Comparison of ENCODE assay signal across 8 mouse cellular contexts in the genomic region with DNA sequence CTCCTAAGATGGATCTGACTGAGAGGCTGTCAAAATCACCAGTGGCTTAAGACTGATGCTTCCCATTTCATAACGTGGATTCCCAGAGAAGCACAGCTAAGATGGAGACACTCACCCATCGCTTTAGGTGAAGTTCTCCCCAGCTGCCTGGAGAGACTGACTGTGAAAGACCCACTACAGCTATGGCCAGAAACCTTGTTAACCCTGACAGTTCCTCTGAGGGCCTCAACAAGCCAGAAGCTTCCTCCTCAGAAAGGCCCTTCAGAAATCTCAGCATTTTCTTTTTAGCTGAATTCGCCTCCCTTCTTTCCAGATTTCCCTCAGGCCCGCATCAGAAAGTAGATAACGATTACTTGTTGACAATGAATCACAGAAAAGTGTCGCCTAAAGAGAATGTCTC. TPM values are rescaled to one million over a fixed set of nuclear protein-coding genes. Genes with fewer than 3 reads are reported as not detected.
DNase-seq lines count a peak whose midpoint lies in the region; ATAC-seq and TF ChIP-seq lines count a peak whose summit lies in the region.

No protein-coding gene starts in this region.

- peak overlapping the region; percentile 87 for H3K4me2 ChIP-seq in heart, embryonic 13.5 days
- peak overlapping the region; percentile 69 for H3K4me2 ChIP-seq in CH12.LX (ENCODE audit: insufficient read depth, low read depth, poor library complexity, severe bottlenecking)
- peak overlapping the region; percentile 22 for H3K4me2 ChIP-seq in forebrain, embryonic 15.5 days (replicated peaks)
- peak overlapping the region; percentile 93 for H3K4me2 ChIP-seq in liver, embryonic 14.5 days (ENCODE audit: low read depth)

- H3K9me3 ChIP-seq in heart, embryonic 13.5 days: no peaks in the 10 kb centered on the region
- H3K9me3 ChIP-seq in CH12.LX (replicated peaks; ENCODE audit: low read length): no peaks in the 10 kb centered on the region
- no peaks in the 10 kb centered on the region for H3K9me3 ChIP-seq in forebrain, embryonic 15.5 days
- H3K9me3 ChIP-seq in liver, embryonic 14.5 days (ENCODE audit: control insufficient read depth, low read length): no peaks in the 10 kb centered on the region

- H3K4me1 ChIP-seq in heart, embryonic 13.5 days: peaks cover 25% of the 10 kb centered on the region
- peaks cover 10 to 52% of the 10 kb centered on the region in 2 experiments; a peak in 3 of 4 replicates for H3K4me1 ChIP-seq in CH12.LX (ENCODE audit: control insufficient read depth in 1 of 2, insufficient read depth in 2 of 2)
- peaks cover 16% of the 10 kb centered on the region for H3K4me1 ChIP-seq in forebrain, embryonic 15.5 days
- H3K4me1 ChIP-seq in liver, embryonic 14.5 days (replicated peaks; ENCODE audit: control insufficient read depth in 2 of 2, insufficient read depth in 2 of 2, low read length in 1 of 2): peaks cover 0 to 19% of the 10 kb centered on the region in 2 experiments

- ATAC-seq in heart, embryonic 13.5 days (ENCODE audit: extremely low read depth, insufficient number of reproducible peaks, low FRiP score, low TSS enrichment): no peak
- ATAC-seq in forebrain, embryonic 15.5 days (replicated peaks): no peak
- ATAC-seq in liver, embryonic 14.5 days (ENCODE audit: insufficient read depth): no peak

- H3K4me3 ChIP-seq in heart, embryonic 13.5 days: peak overlapping the region; percentile 96
- H3K4me3 ChIP-seq in CH12.LX (replicated peaks in 1 of 3; ENCODE audit: low read depth in 2 of 3, low read length in 2 of 3, poor library complexity in 1 of 3): peak overlapping the region; percentile 30 to 89 (median 42)
- H3K4me3 ChIP-seq in forebrain, embryonic 15.5 days: peak overlapping the region; percentile 66
- H3K4me3 ChIP-seq in liver, embryonic 14.5 days (ENCODE audit: insufficient read depth in 1 of 2, low read depth in 2 of 2, low read length in 2 of 2): no peak overlapping the region

- in situ Hi-C loops in CH12.LX (cut with MboI; ENCODE audit: low pct_ligation_motif_present, low pct_unique_long_range_greater_than_20kb, low sequenced_read_pairs): no loop called here

- TF ChIP-seq CTCF in CH12.LX (conservative IDR thresholded peaks at IDR 0.05 in 1 of 2, IDR thresholded peaks at IDR 0.05 in 1 of 2; ENCODE audit: low read depth in 2 of 2, low read length in 2 of 2): no peak
- TF ChIP-seq CTCF in liver, embryonic 14.5 days (IDR thresholded peaks at IDR 0.05; ENCODE audit: low read depth): no peak

- H3K9ac ChIP-seq in heart, embryonic 13.5 days: peak overlapping the region; percentile 33; the same call in 1 of the 2 replicates
- peak overlapping the region; percentile 87 for H3K9ac ChIP-seq in CH12.LX (ENCODE audit: insufficient read depth, low read depth)
- no peak overlapping the region for H3K9ac ChIP-seq in forebrain, embryonic 15.5 days (replicated peaks)
- peak overlapping the region; percentile 18; the same call in 1 of the 2 replicates for H3K9ac ChIP-seq in liver, embryonic 14.5 days (replicated peaks)

- TF ChIP-seq RAD21 in CH12.LX (IDR thresholded peaks at IDR 0.05; ENCODE audit: low read depth, low read length): no peak

- no peaks in the 10 kb centered on the region for H3K27me3 ChIP-seq in heart, embryonic 13.5 days (replicated peaks)
- no peaks in the 10 kb centered on the region for H3K27me3 ChIP-seq in CH12.LX (replicated peaks)
- H3K27me3 ChIP-seq in forebrain, embryonic 15.5 days: no peaks in the 10 kb centered on the region
- no peaks in the 10 kb centered on the region for H3K27me3 ChIP-seq in liver, embryonic 14.5 days (ENCODE audit: control insufficient read depth, insufficient read depth, low read length)

- 32% methylated on average over 6 of the region's 6 CpGs for WGBS in heart, embryonic 13.5 days
- 38% methylated on average over 6 of the region's 6 CpGs for WGBS in forebrain, embryonic 15.5 days
- 35% methylated on average over 6 of the region's 6 CpGs for WGBS in liver, embryonic 14.5 days (ENCODE audit: insufficient replicate concordance)

- TF ChIP-seq POLR2A in CH12.LX (IDR thresholded peaks at IDR 0.05; ENCODE audit: low read depth, low read length): no peak

- 0 out of 2 replicates have a peak overlapping the region, but pooled peaks have one; percentile 33 for H3K27ac ChIP-seq in heart, embryonic 13.5 days (replicated peaks)
- H3K27ac ChIP-seq in CH12.LX (ENCODE audit: insufficient read depth, low read depth): no peak overlapping the region
- H3K27ac ChIP-seq in forebrain, embryonic 15.5 days (replicated peaks): no peak overlapping the region
- no peak overlapping the region for H3K27ac ChIP-seq in liver, embryonic 14.5 days

- H3K79me2 ChIP-seq in CH12.LX (replicated peaks; ENCODE audit: control insufficient read depth, extremely low read depth, insufficient read depth, poor library complexity, severe bottlenecking): no peaks in the 10 kb centered on the region

- TF ChIP-seq EP300 in CH12.LX (IDR thresholded peaks at IDR 0.05; ENCODE audit: low read length): no peak
- TF ChIP-seq EP300 in liver, embryonic 14.5 days (IDR thresholded peaks at IDR 0.05; ENCODE audit: low read depth): no peak

- dilution Hi-C loops in CH12.LX (cut with MboI; ENCODE audit: extremely low pct_ligation_motif_present, extremely low pct_unique_long_range_greater_than_20kb, low sequenced_read_pairs): no loop called here

- H3K36me3 ChIP-seq in heart, embryonic 13.5 days: no peaks in the 10 kb centered on the region
- peaks cover 0 to 7% of the 10 kb centered on the region in 2 experiments for H3K36me3 ChIP-seq in CH12.LX (replicated peaks in 1 of 2; ENCODE audit: control insufficient read depth in 1 of 2, insufficient read depth in 1 of 2, low read length in 1 of 2)
- H3K36me3 ChIP-seq in forebrain, embryonic 15.5 days: no peaks in the 10 kb centered on the region
- H3K36me3 ChIP-seq in liver, embryonic 14.5 days (replicated peaks; ENCODE audit: control insufficient read depth, insufficient read depth, low read depth): no peaks in the 10 kb centered on the region

- no peak for DNase-seq in heart, postnatal 4 days
- peak; percentile 23 for DNase-seq in CH12.LX (ENCODE audit: extremely low read depth)
- DNase-seq in liver, embryonic 14.5 days (ENCODE audit: low read depth in 3 of 3, low spot score in 3 of 3): no peak
- no peak for DNase-seq in frontal cortex, postnatal 10 days (ENCODE audit: low spot score in 2 of 2)
- no peak for DNase-seq in cerebellum, adult 11 months
- DNase-seq in natural killer cell, adult 2 months (ENCODE audit: low spot score in 2 of 2): no peak

TF ChIP-seq in CH12.LX, 34 proteins besides CTCF, POLR2A, EP300 and RAD21:
- TF ChIP-seq JUN (IDR thresholded peaks at IDR 0.05; ENCODE audit: insufficient read depth, low read depth, low read length): no peak
- TF ChIP-seq MYC (IDR thresholded peaks at IDR 0.05; ENCODE audit: low read depth, low read length): no peak

RNA-seq across cellular contexts. Expression of gene Eri3, which starts 0.6 kb away (rescaled TPM):
- polyA plus RNA-seq in heart, embryonic 13.5 days (2015; fragmentation: Nextera tagmentation; extraction: Ambion mirVana): 102 and 108 TPM in 2 replicates
- 10 to 100 TPM; 81.4 to 92.0 TPM for total RNA-seq in heart, postnatal 4 days (2021)
- total RNA-seq in CH12.LX (2012; rRNA removed) (31.6 and 38.0 TPM in 2 replicates), CH12.LX (2014; rRNA removed) (28.4 and 31.2 TPM in 2 replicates)
- 31.1 and 31.9 TPM in 2 replicates for polyA plus RNA-seq in CH12.LX (2012; ENCODE audit: insufficient read length, low read depth)
- polyA plus RNA-seq in forebrain, embryonic 15.5 days (2015; fragmentation: Nextera tagmentation; extraction: Ambion mirVana): 255 and 270 TPM in 2 replicates
- polyA plus RNA-seq in liver, embryonic 14.5 days (2012; rRNA removed): 20.1 and 21.2 TPM in 2 replicates
- 29.4 and 29.8 TPM in 2 replicates for polyA plus RNA-seq in liver, embryonic 14.5 days (2014; fragmentation: Nextera tagmentation; extraction: Ambion mirVana)

RNA-seq across cellular contexts. Expression of gene Rnf220, which starts 52.7 kb away (rescaled TPM):
- polyA plus RNA-seq in heart, embryonic 13.5 days (2015; fragmentation: Nextera tagmentation; extraction: Ambion mirVana): 46.0 and 46.1 TPM in 2 replicates
- total RNA-seq in heart, postnatal 4 days (2021): 10 to 100 TPM; 45.8 to 46.7 TPM
- 78.7 and 86.8 TPM in 2 replicates for total RNA-seq in CH12.LX (2012; rRNA removed)
- 64.4 and 67.2 TPM in 2 replicates for total RNA-seq in CH12.LX (2014; rRNA removed)
- polyA plus RNA-seq in CH12.LX (2012; ENCODE audit: insufficient read length, low read depth): 117 and 122 TPM in 2 replicates
- 122 and 128 TPM in 2 replicates for polyA plus RNA-seq in forebrain, embryonic 15.5 days (2015; fragmentation: Nextera tagmentation; extraction: Ambion mirVana)
- polyA plus RNA-seq in liver, embryonic 14.5 days (2012; rRNA removed): 29.0 and 29.1 TPM in 2 replicates
- 17.9 and 23.2 TPM in 2 replicates for polyA plus RNA-seq in liver, embryonic 14.5 days (2014; fragmentation: Nextera tagmentation; extraction: Ambion mirVana)

Comparison
In these comparisons a context has a peak if more than half of its experiments do, and no peak if none do; other contexts are left out.
1. H3K4me2 ChIP-seq: peak in every context shown above with its lines; median percentile 93 in liver, embryonic 14.5 days; 87 in heart, embryonic 13.5 days; 69 in CH12.LX; 22 in forebrain, embryonic 15.5 days.
2. H3K4me3 ChIP-seq: peak in heart, embryonic 13.5 days (single experiment), CH12.LX (3 of 3) and forebrain, embryonic 15.5 days (single experiment); none in liver, embryonic 14.5 days (0 of 2).